Mouse (Mus musculus) thymus, adult 2 months (tissue): Measurements from ENCODE around the gene Sigirr. TPM values are rescaled to one million over a fixed set of nuclear protein-coding genes. Genes with fewer than 3 reads are reported as not detected.

Source experiments
- DNase-seq: peaks from one replicate; pipeline ENCODE4 v3.0.0; 2021
- H3K27ac ChIP-seq: fragments of 200-500 bp; 2 replicates; pipeline ENCODE4 v1.5.1; 2012; ENCODE audit warnings: low read length, control low read depth; ENCODE audit not compliant: control insufficient read depth, insufficient read depth
- H3K27me3 ChIP-seq: fragments of 200-500 bp; 2 replicates; pipeline ENCODE4 v1.6.1; 2012; ENCODE audit warnings: mild to moderate bottlenecking, low read length, moderate library complexity, mixed read lengths; ENCODE audit not compliant: control insufficient read depth, insufficient read depth
- H3K36me3 ChIP-seq: fragments of 200-500 bp; 2 replicates; pipeline ENCODE4 v1.6.1; 2012; ENCODE audit warnings: mild to moderate bottlenecking, low read length, moderate library complexity; ENCODE audit not compliant: control insufficient read depth, insufficient read depth
- H3K4me1 ChIP-seq: fragments of 200-500 bp; replicated peaks from 2 replicates; pipeline ENCODE4 v1.6.1; 2012; ENCODE audit warnings: low read length; ENCODE audit not compliant: control insufficient read depth, insufficient read depth
- H3K4me3 ChIP-seq: fragments of 200-500 bp; 2 replicates; pipeline ENCODE4 v1.5.1; 2012; ENCODE audit warnings: mild to moderate bottlenecking, low read length, control low read depth, moderate library complexity; ENCODE audit not compliant: control insufficient read depth, insufficient read depth
- CTCF ChIP-seq: fragments of 200-500 bp; IDR thresholded peaks from 2 replicates; pipeline ENCODE4 v1.5.1; 2012; ENCODE audit warnings: mild to moderate bottlenecking, control low read depth, low read length, moderate library complexity, borderline replicate concordance; ENCODE audit not compliant: control insufficient read depth, poor library complexity, insufficient read depth; ENCODE audit errors: extremely low read depth
- POLR2A ChIP-seq: fragments of 200-500 bp; IDR thresholded peaks from 2 replicates; pipeline ENCODE4 v1.6.1; 2012; ENCODE audit warnings: mild to moderate bottlenecking, low read length, control low read depth, moderate library complexity; ENCODE audit not compliant: control insufficient read depth, poor library complexity, insufficient read depth; ENCODE audit errors: extremely low read depth
- WGBS: fragments of 180-500 bp; shearing (Covaris S2); methylation state at CpG from one replicate; pipeline ENCODE4 v1.1.7; 2018; 5-methylcytosine and 5-hydroxymethylcytosine counted together
- polyA plus RNA-seq: library from polyadenylated mRNA; depleted of rRNA; stranded (reverse); fragments of >200 nt; gene quantifications from 2 replicates; pipeline ENCODE4 v1.2.3, GENCODE M21; 2012

Sigirr gene
- polyA plus RNA-seq, 1 experiment: 67.3 TPM

- DNase-seq: peak; percentile 80
Observed at GRCm38 (mm10) chr7:141072017-141072745, 28.2 kb downstream of the Sigirr start.

GRCm38 (mm10) chr7:141070058-141070862, 30.1 kb downstream of the Sigirr start:
- H3K27me3 ChIP-seq: peaks cover 7% of the 10 kb centered on the region
- DNase-seq: peak; percentile 76
- H3K36me3 ChIP-seq: no peaks in the 10 kb centered on the region
- TF ChIP-seq POLR2A (no peak), CTCF (peak; percentile 61; the same call in 1 of the 2 replicates)
- H3K4me3 ChIP-seq: peak overlapping the region; percentile 35
- H3K27ac ChIP-seq: no peak overlapping the region
- peaks cover 29% of the 10 kb centered on the region for H3K4me1 ChIP-seq
- 5% methylated on average over 51 of the region's 51 CpGs for WGBS

More at GRCm38 (mm10) chr7:141072017-141072745, 28.2 kb downstream of the Sigirr start:
- no peaks in the 10 kb centered on the region for H3K36me3 ChIP-seq
- peak overlapping the region; percentile 61 for H3K27ac ChIP-seq
- H3K4me3 ChIP-seq: peak overlapping the region; percentile 17; the same call in 1 of the 2 replicates
- H3K27me3 ChIP-seq: peaks cover 7% of the 10 kb centered on the region
- peaks cover 29% of the 10 kb centered on the region for H3K4me1 ChIP-seq
- TF ChIP-seq CTCF (peak; percentile 97), POLR2A (no peak)
- 6% methylated on average over 23 of the region's 23 CpGs for WGBS

GRCm38 (mm10) chr7:141068351-141068750, 32.0 kb downstream of the Sigirr start:
- WGBS: 83% methylated on average over 19 of the region's 19 CpGs
- H3K27me3 ChIP-seq: peaks cover 7% of the 10 kb centered on the region
- no peak overlapping the region for H3K27ac ChIP-seq
- H3K4me3 ChIP-seq: no peak overlapping the region
- TF ChIP-seq CTCF: no peak
- TF ChIP-seq POLR2A: no peak
- no peak for DNase-seq
- H3K36me3 ChIP-seq: no peaks in the 10 kb centered on the region
- peaks cover 34% of the 10 kb centered on the region for H3K4me1 ChIP-seq

GRCm38 (mm10) chr7:141064576-141064975, 35.8 kb downstream of the Sigirr start:
- TF ChIP-seq CTCF: no peak
- no peak for TF ChIP-seq POLR2A
- Histone ChIP-seq H3K4me3 (no peak overlapping the region), H3K27me3 (peaks cover 6% of the 10 kb centered on the region; the same call in 1 of the 2 replicates), H3K27ac (no peak overlapping the region), H3K4me1 (peaks cover 26% of the 10 kb centered on the region), H3K36me3 (no peaks in the 10 kb centered on the region)
- 85% methylated on average over 7 of the region's 7 CpGs for WGBS
- no peak for DNase-seq

GRCm38 (mm10) chr7:141064175-141064574, 36.2 kb downstream of the Sigirr start:
- DNase-seq: peak; percentile 21
- H3K27ac ChIP-seq: no peak overlapping the region
- no peak overlapping the region for H3K4me3 ChIP-seq
- WGBS: 43% methylated on average over 7 of the region's 7 CpGs
- H3K27me3 ChIP-seq: peaks cover 6% of the 10 kb centered on the region; the same call in 1 of the 2 replicates
- H3K36me3 ChIP-seq: no peaks in the 10 kb centered on the region
- TF ChIP-seq CTCF: no peak
- no peak for TF ChIP-seq POLR2A
- H3K4me1 ChIP-seq: peaks cover 27% of the 10 kb centered on the region

- DNase-seq: no peak
- TF ChIP-seq CTCF: no peak
- no peak for TF ChIP-seq POLR2A
Observed at GRCm38 (mm10) chr7:141063353-141063752, 37.0 kb downstream of the Sigirr start.

More at GRCm38 (mm10) chr7:141063353-141063752, 37.0 kb downstream of the Sigirr start:
- no peaks in the 10 kb centered on the region for H3K36me3 ChIP-seq
- H3K4me3 ChIP-seq: no peak overlapping the region
- peaks cover 6% of the 10 kb centered on the region; the same call in 1 of the 2 replicates for H3K27me3 ChIP-seq
- no peak overlapping the region for H3K27ac ChIP-seq
- H3K4me1 ChIP-seq: peaks cover 27% of the 10 kb centered on the region
- WGBS: 97% methylated on average over 3 of the region's 3 CpGs
